Mouse (Mus musculus): ENCODE results near the gene Samd4.

DNA sequence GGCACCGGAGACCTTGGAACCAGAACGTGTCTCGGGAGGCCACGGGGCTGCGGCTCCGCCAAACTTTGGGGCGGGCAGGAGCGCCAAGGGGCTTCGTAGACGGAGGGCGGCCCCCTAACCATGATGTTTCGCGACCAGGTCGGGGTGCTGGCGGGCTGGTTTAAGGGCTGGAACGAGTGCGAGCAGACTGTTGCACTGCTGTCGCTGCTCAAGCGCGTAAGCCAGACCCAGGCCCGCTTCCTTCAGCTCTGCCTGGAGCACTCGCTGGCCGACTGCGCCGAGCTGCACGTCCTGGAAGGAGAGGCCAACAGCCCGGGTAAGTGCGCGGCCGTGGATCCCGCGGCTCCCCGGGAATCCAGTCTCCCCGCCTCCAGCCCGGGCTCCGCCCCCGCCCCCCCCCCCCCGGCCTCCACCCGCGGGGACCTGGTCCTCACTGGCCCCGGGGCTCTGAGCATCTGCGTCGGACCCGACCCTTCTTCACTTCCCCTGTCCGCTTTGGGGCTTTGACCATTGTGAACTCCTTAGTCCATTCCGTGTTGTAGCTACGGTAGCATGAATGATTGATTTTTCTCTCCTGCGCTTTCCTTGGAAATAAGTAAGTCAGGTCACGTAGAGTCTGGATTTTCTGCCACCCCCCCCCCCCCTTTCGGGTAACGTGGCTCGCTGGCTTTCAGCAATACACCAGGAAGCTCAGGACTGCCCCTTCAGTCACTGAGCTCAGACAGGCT, 2.2 kb downstream of the Samd4 start:
- TF ChIP-seq CTCF (IDR thresholded peaks at IDR 0.05; ENCODE audit: low read depth, low read length) (no peak), POLR2A (IDR thresholded peaks at IDR 0.05; ENCODE audit: extremely low read depth, insufficient read depth, low read length) (0 out of 2 replicates have a peak, but pooled peaks have one; percentile 18)
